Mouse (Mus musculus) hindbrain, embryonic 10.5 days (tissue): ENCODE measurements at regions not wholly inside any gene's neighbourhood (a gene's known extent, or its start where the extent isn't known, plus 50 kb on each side); places are given as distances from the start of the nearest gene placed in this dataset.

Experiments
- DNase-seq: peaks from one replicate; pipeline ENCODE4 v3.0.0-alpha.2; 2017; ENCODE audit warnings: low spot score
- H3K27ac ChIP-seq: fragments of 300-500 bp; sonication (generic); 2 replicates; pipeline ENCODE4 v1.5.1; 2016; ENCODE audit warnings: mild to moderate bottlenecking, moderate library complexity
- H3K27me3 ChIP-seq: fragments of 300-500 bp; sonication (generic); 2 replicates; pipeline ENCODE4 v1.6.1; 2016; ENCODE audit warnings: mild to moderate bottlenecking; ENCODE audit not compliant: poor library complexity, insufficient read depth, severe bottlenecking
- H3K36me3 ChIP-seq: fragments of 300-500 bp; sonication (generic); 2 replicates; pipeline ENCODE4 v1.6.1; 2016; ENCODE audit warnings: mild to moderate bottlenecking, moderate library complexity
- H3K4me1 ChIP-seq: fragments of 300-500 bp; sonication (generic); replicated peaks from 2 replicates; pipeline ENCODE4 v1.6.1; 2016; ENCODE audit warnings: mild to moderate bottlenecking
- H3K4me3 ChIP-seq: fragments of 300-500 bp; sonication (generic); 2 replicates; pipeline ENCODE4 v1.5.1; 2016; ENCODE audit warnings: mild to moderate bottlenecking, moderate library complexity
- H3K9me3 ChIP-seq: fragments of 300-500 bp; sonication (generic); 2 replicates; pipeline ENCODE4 v1.6.1; 2016; ENCODE audit warnings: mild to moderate bottlenecking, moderate library complexity
- WGBS: fragments of 180-500 bp; shearing (Covaris S2); methylation state at CpG from one replicate; pipeline ENCODE4 v1.1.7; 2016; 5-methylcytosine and 5-hydroxymethylcytosine counted together

GRCm38 (mm10) chr9:116313932-116314790, 139.0 kb upstream of the Tgfbr2 start:
- DNase-seq: no peak
- no peaks in the 10 kb centered on the region for H3K36me3 ChIP-seq
- H3K4me1 ChIP-seq: no peaks in the 10 kb centered on the region
- no peaks in the 10 kb centered on the region for H3K9me3 ChIP-seq
- no peak overlapping the region for H3K27ac ChIP-seq
- H3K4me3 ChIP-seq: no peak overlapping the region
- no peaks in the 10 kb centered on the region for H3K27me3 ChIP-seq
- 86% methylated on average over 14 of the region's 14 CpGs for WGBS

GRCm38 (mm10) chr9:116311364-116311763, 136.2 kb upstream of the Tgfbr2 start:
- Histone ChIP-seq H3K4me1 (no peaks in the 10 kb centered on the region), H3K36me3 (no peaks in the 10 kb centered on the region), H3K27ac (no peak overlapping the region), H3K27me3 (no peaks in the 10 kb centered on the region), H3K9me3 (no peaks in the 10 kb centered on the region), H3K4me3 (no peak overlapping the region)
- 84% methylated on average over 3 of the region's 3 CpGs for WGBS
- DNase-seq: no peak

GRCm38 (mm10) chr9:116301602-116302001, 126.4 kb upstream of the Tgfbr2 start:
- no peak for DNase-seq
- Histone ChIP-seq H3K27me3 (no peaks in the 10 kb centered on the region), H3K4me1 (peaks cover 10% of the 10 kb centered on the region; the same call in 1 of the 2 replicates), H3K4me3 (no peak overlapping the region), H3K36me3 (no peaks in the 10 kb centered on the region), H3K9me3 (no peaks in the 10 kb centered on the region), H3K27ac (no peak overlapping the region)
- 91% methylated on average over 2 of the region's 2 CpGs for WGBS

- H3K27me3 ChIP-seq: no peaks in the 10 kb centered on the region
- H3K9me3 ChIP-seq: no peaks in the 10 kb centered on the region
- 40% methylated on average over 4 of the region's 4 CpGs for WGBS
- no peak overlapping the region for H3K4me3 ChIP-seq
- peaks cover 10% of the 10 kb centered on the region; the same call in 1 of the 2 replicates for H3K4me1 ChIP-seq
- H3K36me3 ChIP-seq: no peaks in the 10 kb centered on the region
- peak; percentile 11 for DNase-seq
- peak overlapping the region; percentile 71 for H3K27ac ChIP-seq
Observed at GRCm38 (mm10) chr9:116298791-116299190, 123.6 kb upstream of the Tgfbr2 start.

- WGBS: 91% methylated on average over 7 of the region's 7 CpGs
- Histone ChIP-seq H3K9me3 (no peaks in the 10 kb centered on the region), H3K4me3 (no peak overlapping the region), H3K36me3 (no peaks in the 10 kb centered on the region), H3K27me3 (no peaks in the 10 kb centered on the region), H3K27ac (no peak overlapping the region), H3K4me1 (peaks cover 10% of the 10 kb centered on the region; the same call in 1 of the 2 replicates)
- no peak for DNase-seq
Observed at GRCm38 (mm10) chr9:116296349-116296748, 121.2 kb upstream of the Tgfbr2 start.

- H3K4me3 ChIP-seq: no peak overlapping the region
- H3K36me3 ChIP-seq: no peaks in the 10 kb centered on the region
- H3K4me1 ChIP-seq: peaks cover 8% of the 10 kb centered on the region; the same call in 1 of the 2 replicates
- no peaks in the 10 kb centered on the region for H3K27me3 ChIP-seq
- no peak overlapping the region; the same call in 1 of the 2 replicates for H3K27ac ChIP-seq
- no peaks in the 10 kb centered on the region for H3K9me3 ChIP-seq
- no peak for DNase-seq
- 81% methylated on average over 3 of the region's 3 CpGs for WGBS
Observed at GRCm38 (mm10) chr9:116294073-116294472, 118.9 kb upstream of the Tgfbr2 start.

GRCm38 (mm10) chr9:116293110-116293509, 118.0 kb upstream of the Tgfbr2 start:
- Histone ChIP-seq H3K36me3 (no peaks in the 10 kb centered on the region), H3K4me3 (no peak overlapping the region), H3K27me3 (no peaks in the 10 kb centered on the region), H3K9me3 (no peaks in the 10 kb centered on the region), H3K27ac (no peak overlapping the region), H3K4me1 (no peaks in the 10 kb centered on the region)
- 83% methylated on average over 6 of the region's 6 CpGs for WGBS
- DNase-seq: no peak

- H3K4me3 ChIP-seq: no peak overlapping the region
- WGBS: 87% methylated on average over 3 of the region's 3 CpGs
Observed at GRCm38 (mm10) chr9:116291624-116292023, 116.5 kb upstream of the Tgfbr2 start.

GRCm38 (mm10) chr9:116290896-116291295, 115.7 kb upstream of the Tgfbr2 start:
- no peak for DNase-seq
- 89% methylated on average over 1 of the region's 1 CpGs for WGBS

More at GRCm38 (mm10) chr9:116291624-116292023, 116.5 kb upstream of the Tgfbr2 start:
- DNase-seq: no peak
- H3K4me1 ChIP-seq: no peaks in the 10 kb centered on the region
- no peak overlapping the region for H3K27ac ChIP-seq
- H3K36me3 ChIP-seq: no peaks in the 10 kb centered on the region
- H3K9me3 ChIP-seq: no peaks in the 10 kb centered on the region
- no peaks in the 10 kb centered on the region for H3K27me3 ChIP-seq

GRCm38 (mm10) chr9:116285691-116286431, 110.7 kb upstream of the Tgfbr2 start:
- Histone ChIP-seq H3K4me1 (peaks cover 5% of the 10 kb centered on the region; the same call in 1 of the 2 replicates), H3K27me3 (no peaks in the 10 kb centered on the region), H3K9me3 (no peaks in the 10 kb centered on the region), H3K27ac (peak overlapping the region; percentile 17), H3K36me3 (no peaks in the 10 kb centered on the region), H3K4me3 (no peak overlapping the region)
- 56% methylated on average over 11 of the region's 11 CpGs for WGBS
- peak; percentile 30 for DNase-seq

More at GRCm38 (mm10) chr9:116290896-116291295, 115.7 kb upstream of the Tgfbr2 start:
- H3K27me3 ChIP-seq: no peaks in the 10 kb centered on the region
- H3K9me3 ChIP-seq: no peaks in the 10 kb centered on the region
- no peaks in the 10 kb centered on the region for H3K36me3 ChIP-seq
- H3K4me3 ChIP-seq: no peak overlapping the region
- H3K4me1 ChIP-seq: peaks cover 3% of the 10 kb centered on the region; the same call in 1 of the 2 replicates
- H3K27ac ChIP-seq: no peak overlapping the region

- 90% methylated on average over 1 of the region's 1 CpGs for WGBS
- H3K9me3 ChIP-seq: no peaks in the 10 kb centered on the region
- H3K4me1 ChIP-seq: peaks cover 5% of the 10 kb centered on the region; the same call in 1 of the 2 replicates
- no peaks in the 10 kb centered on the region for H3K36me3 ChIP-seq
- DNase-seq: no peak
- no peak overlapping the region for H3K4me3 ChIP-seq
- no peak overlapping the region for H3K27ac ChIP-seq
- no peaks in the 10 kb centered on the region for H3K27me3 ChIP-seq
Observed at GRCm38 (mm10) chr9:116283790-116284526, 108.8 kb upstream of the Tgfbr2 start.

- no peak for DNase-seq
- H3K27me3 ChIP-seq: no peaks in the 10 kb centered on the region
- no peaks in the 10 kb centered on the region for H3K36me3 ChIP-seq
- no peak overlapping the region for H3K27ac ChIP-seq
- no peak overlapping the region for H3K4me3 ChIP-seq
- H3K4me1 ChIP-seq: peaks cover 5% of the 10 kb centered on the region; the same call in 1 of the 2 replicates
- no peaks in the 10 kb centered on the region for H3K9me3 ChIP-seq
Observed at GRCm38 (mm10) chr9:116281654-116282053, 106.5 kb upstream of the Tgfbr2 start.
